Mouse (Mus musculus) c-Kit-positive CD71-positive TER-119-negative erythroid progenitor cells, embryonic 14.5 days (primary cell): ENCODE measurements at regions not wholly inside any gene's neighbourhood (a gene's known extent, or its start where the extent isn't known, plus 50 kb on each side); places are given as distances from the start of the nearest gene placed in this dataset.

ENCODE experiments used
- DNase-seq: peaks from one replicate; pipeline ENCODE4 v3.0.0-alpha.2; 2013; ENCODE audit warnings: low read depth

GRCm38 (mm10) chr3:134610244-134610643, 218.6 kb upstream of the Tacr3 start:
- DNase-seq, result no peak

- DNase-seq, result no peak
Observed at GRCm38 (mm10) chr3:134611516-134612297, 217.1 kb upstream of the Tacr3 start.

- DNase-seq, result no peak
Observed at GRCm38 (mm10) chr3:134612298-134612616, 216.6 kb upstream of the Tacr3 start.

- no peak for DNase-seq
Observed at GRCm38 (mm10) chr3:134629166-134630134, 199.4 kb upstream of the Tacr3 start.

- DNase-seq, result no peak
Observed at GRCm38 (mm10) chr3:134630135-134630516, 198.7 kb upstream of the Tacr3 start.

GRCm38 (mm10) chr3:134648727-134649445, 179.9 kb upstream of the Tacr3 start:
- DNase-seq, result no peak

GRCm38 (mm10) chr3:134654051-134654450, 174.8 kb upstream of the Tacr3 start:
- DNase-seq, result no peak

GRCm38 (mm10) chr3:134694893-134695292, 133.9 kb upstream of the Tacr3 start:
- no peak for DNase-seq

- no peak for DNase-seq
Observed at GRCm38 (mm10) chr3:134718620-134719019, 110.2 kb upstream of the Tacr3 start.

- DNase-seq, result no peak
Observed at GRCm38 (mm10) chr3:134735684-134736083, 93.1 kb upstream of the Tacr3 start.

GRCm38 (mm10) chr3:134761108-134761507, 67.7 kb upstream of the Tacr3 start:
- no peak for DNase-seq

- DNase-seq, result no peak
Observed at GRCm38 (mm10) chr3:134763264-134763936, 65.4 kb upstream of the Tacr3 start.
